Comparison of ENCODE assay signal across 19 mouse cellular contexts in the genomic region with DNA sequence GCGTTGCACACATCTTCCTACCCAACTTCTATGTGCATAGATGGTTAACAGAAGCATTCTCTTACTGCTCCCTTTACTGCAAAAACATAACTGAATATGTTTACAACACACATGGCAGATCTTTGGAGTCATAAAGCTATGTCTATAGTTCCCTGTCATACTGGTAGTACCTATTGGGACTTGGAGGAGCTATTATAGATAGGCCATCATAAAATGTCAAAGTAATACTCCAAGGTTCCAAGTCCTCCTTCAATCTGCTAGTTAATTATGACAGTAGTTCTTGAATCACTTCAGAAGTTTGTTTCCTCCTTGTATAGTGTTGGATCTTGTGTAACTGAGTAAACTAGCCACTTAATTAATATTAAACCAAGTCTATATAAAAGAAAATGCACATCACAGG.
"Had no signal": no experiment of that assay in that cellular context is flagged by ENCODE, and none has a peak within 500 bp of the region (broad histone marks: within the 10 kb centered on the region; RNA-seq: fewer than 3 reads in every experiment).

No protein-coding gene starts in this region.

- H3K9me3 ChIP-seq: midbrain, embryonic 10.5 days; midbrain, embryonic 12.5 days; neural tube, embryonic 13.5 days; neural tube, embryonic 15.5 days; stomach, embryonic 15.5 days had no signal

- H3K36me3 ChIP-seq: stomach, embryonic 15.5 days had no signal

- H3K27ac ChIP-seq: midbrain, embryonic 10.5 days; midbrain, embryonic 12.5 days; neural tube, embryonic 13.5 days; neural tube, embryonic 15.5 days; stomach, embryonic 15.5 days; stomach, postnatal 0 days had no signal

- H3K4me1 ChIP-seq: midbrain, embryonic 10.5 days; midbrain, embryonic 12.5 days; neural tube, embryonic 13.5 days; neural tube, embryonic 15.5 days; stomach, embryonic 15.5 days had no signal

- H3K9ac ChIP-seq: lung, embryonic 14.5 days; midbrain, embryonic 12.5 days; neural tube, embryonic 13.5 days; neural tube, embryonic 15.5 days; stomach, embryonic 15.5 days had no signal

- ATAC-seq: midbrain, embryonic 16.5 days had no signal

- H3K4me2 ChIP-seq: lung, embryonic 14.5 days; midbrain, embryonic 12.5 days; neural tube, embryonic 13.5 days; neural tube, embryonic 15.5 days; stomach, embryonic 15.5 days had no signal

- DNase-seq: lung, adult 18-20 months; lung, embryonic 14.5 days; lung, postnatal 10 days; lung, postnatal 4 days; midbrain, embryonic 14.5 days; retina, postnatal 1 day; right cerebral cortex, adult 18-20 months; spleen, adult 18-20 months; thymus, adult 2 months; thymus, postnatal 25 days; thymus, postnatal 4 days had no signal

- H3K27me3 ChIP-seq: midbrain, embryonic 12.5 days; neural tube, embryonic 13.5 days; neural tube, embryonic 15.5 days; stomach, embryonic 15.5 days had no signal

- H3K4me3 ChIP-seq: midbrain, embryonic 10.5 days; midbrain, embryonic 12.5 days; myocyte; neural tube, embryonic 13.5 days; neural tube, embryonic 15.5 days; stomach, embryonic 15.5 days had no signal
